Mouse (Mus musculus): Measurements from ENCODE around the gene Olfr288. TPM values are rescaled to one million over a fixed set of nuclear protein-coding genes. Genes with fewer than 3 reads are reported as not detected.
A peak's percentile ranks its signal among the peaks of the same experiment; 100 is the strongest.

Gene Olfr288
- total RNA-seq (2021) = not detected
- long read RNA-seq, experiment 1 = 0 reads
- long read RNA-seq, experiment 2 = 0 reads

DNA sequence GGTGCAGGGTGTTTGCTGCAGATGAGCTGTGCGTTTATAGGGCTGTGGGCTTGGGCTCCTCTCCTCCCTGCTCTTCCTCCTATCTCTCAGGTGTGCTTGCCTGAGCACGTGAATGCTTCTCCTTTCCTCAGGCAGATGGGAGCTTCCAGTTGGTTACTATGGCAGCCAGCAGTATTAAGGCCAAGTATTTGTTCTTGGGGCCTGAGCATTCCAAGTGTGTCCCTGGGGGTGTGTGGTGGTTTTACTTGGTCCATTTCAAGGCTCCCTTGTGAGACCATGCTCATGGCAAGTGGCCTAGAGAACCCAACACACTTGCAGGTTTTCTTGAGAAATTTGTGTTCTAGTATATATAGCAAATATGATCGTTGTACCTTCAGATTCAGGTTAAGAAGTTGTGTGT, at the start of gene Olfr288:
TSS of gene Olfr288 (minus strand) at position 101 of the 400 bp plus-strand sequence.
- no peak within 1 kb of the TSS for H3K27ac ChIP-seq
- intact Hi-C loops (cut with DNase I) = no loop called here
- DNase-seq (ENCODE audit: extremely low spot score in 1 of 2, low spot score in 2 of 2) = no peak
- H3K4me3 ChIP-seq = no peak within 1 kb of the TSS
- TF ChIP-seq CTCF (IDR thresholded peaks at IDR 0.05) = no peak

GRCm38 (mm10) chr15:98235442-98235841, 40.1 kb upstream of the Olfr288 start:
- no peak for DNase-seq (ENCODE audit: extremely low spot score in 1 of 2, low spot score in 2 of 2)
- Histone ChIP-seq H3K4me3 (no peak overlapping the region), H3K27ac (no peak overlapping the region)
- intact Hi-C loops (cut with DNase I) = no loop called here
- no peak for TF ChIP-seq CTCF (IDR thresholded peaks at IDR 0.05)

GRCm38 (mm10) chr15:98234350-98234749, 39.0 kb upstream of the Olfr288 start, which contains the start of gene Olfr286:
Gene Olfr286 (minus strand): TSS chr15:98234450.
- intact Hi-C loops (cut with DNase I) = no loop called here
- H3K4me3 ChIP-seq = no peak within 1 kb of the TSS
- TF ChIP-seq CTCF (IDR thresholded peaks at IDR 0.05) = no peak
- no peak for DNase-seq (ENCODE audit: extremely low spot score in 1 of 2, low spot score in 2 of 2)
- H3K27ac ChIP-seq = no peak within 1 kb of the TSS

DNA sequence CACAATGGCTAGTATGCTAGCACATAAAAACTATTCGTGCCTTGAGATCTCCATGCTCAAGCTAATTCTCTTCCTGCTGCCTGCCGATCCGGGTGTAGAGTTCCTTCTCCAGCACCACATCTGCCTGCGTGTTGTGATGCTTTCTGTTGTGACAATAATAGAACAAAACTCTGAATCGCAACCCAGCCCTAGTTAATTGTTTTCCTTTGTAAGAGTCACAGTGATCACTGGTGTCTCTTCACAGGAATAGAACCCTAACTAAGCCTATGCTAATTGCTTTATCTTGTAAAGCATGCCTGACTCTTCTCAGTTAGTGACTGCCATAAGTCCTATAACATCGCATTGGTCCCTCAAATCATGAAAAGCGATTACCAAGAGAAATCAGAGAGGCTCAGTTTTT, 30.8 kb upstream of the Olfr288 start:
- DNase-seq (ENCODE audit: extremely low spot score in 1 of 2, low spot score in 2 of 2) = no peak
- intact Hi-C loops (cut with DNase I) = no loop called here
- no peak overlapping the region for H3K27ac ChIP-seq
- H3K4me3 ChIP-seq = no peak overlapping the region
- TF ChIP-seq CTCF (IDR thresholded peaks at IDR 0.05) = no peak

DNA sequence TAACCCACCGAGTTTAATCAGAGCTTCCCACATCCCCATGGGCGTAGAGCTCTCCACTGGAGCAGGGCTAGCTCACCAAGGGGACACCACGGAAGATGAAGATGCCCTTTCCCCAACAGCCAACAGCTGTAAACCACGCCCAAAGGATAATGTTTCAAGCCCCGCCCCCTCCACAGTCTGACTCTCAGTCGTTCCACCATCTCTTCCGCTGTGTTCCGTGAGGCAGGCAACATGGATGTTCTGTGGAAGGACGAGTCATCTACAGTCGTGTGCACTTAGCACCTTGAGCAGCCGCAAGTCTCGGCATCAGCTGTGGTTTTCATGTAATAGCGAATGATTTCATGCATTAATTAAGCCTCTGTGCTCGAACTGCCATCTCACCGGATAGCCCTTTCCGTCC, 30.3 kb upstream of the Olfr288 start:
- TF ChIP-seq CTCF (IDR thresholded peaks at IDR 0.05) = no peak
- Histone ChIP-seq H3K4me3 (no peak overlapping the region), H3K27ac (no peak overlapping the region)
- no peak for DNase-seq (ENCODE audit: extremely low spot score in 1 of 2, low spot score in 2 of 2)
- intact Hi-C loops (cut with DNase I) = no loop called here

GRCm38 (mm10) chr15:98222377-98222776, 27.0 kb upstream of the Olfr288 start:
- no peak overlapping the region for H3K27ac ChIP-seq
- intact Hi-C loops (cut with DNase I) = no loop called here
- no peak for TF ChIP-seq CTCF (IDR thresholded peaks at IDR 0.05)
- no peak for DNase-seq (ENCODE audit: extremely low spot score in 1 of 2, low spot score in 2 of 2)
- no peak overlapping the region for H3K4me3 ChIP-seq

DNA sequence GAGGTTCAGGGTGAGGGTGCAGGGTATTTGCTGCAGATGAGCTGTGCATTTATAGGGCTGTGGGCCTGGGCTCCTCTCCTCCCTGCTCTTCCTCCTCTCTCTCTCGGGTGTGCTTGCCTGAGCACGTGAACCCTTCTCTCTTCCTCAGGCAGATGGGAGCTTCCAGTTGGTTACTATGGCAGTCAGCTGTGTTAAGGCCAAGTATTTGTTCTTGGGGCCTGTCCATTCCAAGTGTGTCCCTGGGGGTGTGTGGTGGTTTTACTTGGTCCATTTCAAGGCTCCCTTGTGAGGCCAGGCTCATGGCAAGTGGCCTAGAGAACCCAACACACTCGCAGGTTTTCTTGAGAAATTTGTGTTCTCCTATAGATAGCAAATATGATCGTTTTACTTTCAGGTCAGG, 25.5 kb upstream of the Olfr288 start, which contains the start of the genes Gm44579 and Olfr287:
TSS of gene Gm44579 (minus strand) at position 101 of the 400 bp plus-strand sequence.
TSS of gene Olfr287 (minus strand) at position 180 of the 400 bp plus-strand sequence.
- intact Hi-C loops (cut with DNase I) = no loop called here
- Histone ChIP-seq H3K27ac (no peak within 1 kb of the TSS), H3K4me3 (no peak within 1 kb of the TSS)
- no peak for DNase-seq (ENCODE audit: extremely low spot score in 1 of 2, low spot score in 2 of 2)
- no peak for TF ChIP-seq CTCF (IDR thresholded peaks at IDR 0.05)

DNA sequence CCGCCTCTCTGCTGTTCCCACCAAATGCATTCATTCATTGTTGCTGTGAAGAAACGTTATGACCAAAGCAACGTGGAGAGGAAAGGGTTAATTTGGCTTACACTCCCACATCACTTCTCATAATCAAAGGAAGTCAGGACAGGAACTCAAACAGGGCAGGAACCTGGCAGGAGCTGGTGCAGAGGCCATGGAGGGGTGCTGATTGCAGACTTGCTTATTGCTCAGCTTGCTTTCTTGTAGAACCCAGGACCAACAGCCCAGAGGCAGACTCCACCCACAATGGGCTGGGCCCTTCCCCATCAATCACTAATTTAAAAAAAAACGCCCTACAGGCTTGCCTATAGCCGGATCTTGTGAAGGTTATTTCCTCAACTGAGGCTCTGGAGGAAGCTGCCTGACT, 18.8 kb upstream of the Olfr288 start:
- TF ChIP-seq CTCF (IDR thresholded peaks at IDR 0.05) = no peak
- intact Hi-C loops (cut with DNase I) = no loop called here
- Histone ChIP-seq H3K4me3 (no peak overlapping the region), H3K27ac (no peak overlapping the region)
- no peak for DNase-seq (ENCODE audit: extremely low spot score in 1 of 2, low spot score in 2 of 2)

DNA sequence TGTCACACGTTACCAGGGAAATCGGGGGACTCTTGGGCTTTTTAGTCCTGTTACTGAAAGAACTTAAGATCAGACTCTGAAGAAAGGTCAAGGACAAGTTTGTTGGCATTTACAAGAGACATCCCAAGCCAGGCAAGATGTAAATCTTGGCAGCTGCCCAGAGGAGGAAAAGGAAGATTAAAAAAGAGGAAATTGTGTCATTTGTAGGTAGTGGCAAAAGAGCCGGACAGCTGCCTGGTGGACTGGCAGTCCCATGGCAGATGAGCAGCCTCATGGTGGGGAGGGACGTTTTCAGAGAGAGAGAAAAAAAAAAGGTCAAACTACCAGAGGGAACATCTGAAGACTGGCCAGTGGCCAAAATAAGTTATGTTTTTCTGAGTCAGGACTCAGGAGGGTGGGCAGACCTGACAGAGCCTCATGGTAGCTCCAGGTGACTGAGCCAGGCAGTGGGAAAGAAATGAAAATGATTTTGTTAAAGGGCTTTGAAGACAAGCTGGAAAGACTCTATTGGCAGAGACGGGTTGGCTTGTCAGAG, 18.1 kb upstream of the Olfr288 start:
- no peak for DNase-seq (ENCODE audit: extremely low spot score in 1 of 2, low spot score in 2 of 2)

DNA sequence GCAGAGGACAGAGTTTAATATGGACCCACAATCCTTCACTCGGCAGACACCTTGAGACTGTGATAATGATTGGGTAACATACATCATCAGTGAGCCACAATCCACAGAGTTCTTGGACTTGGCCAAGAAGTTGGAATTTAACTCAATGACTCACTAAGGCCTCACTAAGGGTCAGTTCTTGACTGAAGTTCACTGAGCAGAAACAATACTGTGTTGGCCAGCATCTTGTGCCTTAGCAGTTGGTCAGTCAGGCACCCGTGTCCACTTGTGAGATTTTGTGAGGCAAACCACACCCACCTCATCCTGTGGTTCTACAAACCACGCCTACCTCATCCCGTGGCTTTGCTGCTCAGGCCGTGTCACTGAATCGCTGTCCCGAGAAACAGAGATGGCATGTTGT, 14.3 kb upstream of the Olfr288 start:
- no peak for DNase-seq (ENCODE audit: extremely low spot score in 1 of 2, low spot score in 2 of 2)

More for the DNA sequence above, 18.1 kb upstream of the Olfr288 start:
- Histone ChIP-seq H3K27ac (no peak overlapping the region), H3K4me3 (no peak overlapping the region)
- intact Hi-C loops (cut with DNase I) = no loop called here
- TF ChIP-seq CTCF (IDR thresholded peaks at IDR 0.05) = no peak

GRCm38 (mm10) chr15:98184456-98184855, 10.9 kb downstream of the Olfr288 start:
- no peak for DNase-seq (ENCODE audit: extremely low spot score in 1 of 2, low spot score in 2 of 2)
- TF ChIP-seq CTCF (IDR thresholded peaks at IDR 0.05) = no peak
- no peak overlapping the region for H3K4me3 ChIP-seq
- no peak overlapping the region for H3K27ac ChIP-seq
- intact Hi-C loops (cut with DNase I) = loop anchor here (5.0 kb wide), 1 partner anchor 318 kb away; no protein-coding TSS in a partner anchor

More for the DNA sequence above, 14.3 kb upstream of the Olfr288 start:
- H3K27ac ChIP-seq = no peak overlapping the region
- TF ChIP-seq CTCF (IDR thresholded peaks at IDR 0.05) = no peak
- intact Hi-C loops (cut with DNase I) = no loop called here
- H3K4me3 ChIP-seq = no peak overlapping the region

GRCm38 (mm10) chr15:98181856-98182570, 13.3 kb downstream of the Olfr288 start:
- no peak for TF ChIP-seq CTCF (IDR thresholded peaks at IDR 0.05)
- intact Hi-C loops (cut with DNase I) = loop anchor here (1.0 to 5.0 kb wide), 3 partner anchors 115 to 320 kb away; partner anchors contain the start of gene Zfp641
- peak overlapping the region; percentile 76; the same call in 1 of the 2 replicates for H3K27ac ChIP-seq
- no peak overlapping the region for H3K4me3 ChIP-seq
- no peak for DNase-seq (ENCODE audit: extremely low spot score in 1 of 2, low spot score in 2 of 2)
